Mouse (Mus musculus): Measurements from ENCODE around the gene C1qbp.
A peak's percentile ranks its signal among the peaks of the same experiment; 100 is the strongest.

Gene C1qbp

GRCm38 (mm10) chr11:70973947-70974346, 8.9 kb downstream of the C1qbp start:
- DNase-seq (ENCODE audit: low spot score): no peak

GRCm38 (mm10) chr11:70972586-70972985, 10.2 kb downstream of the C1qbp start:
- DNase-seq (ENCODE audit: low spot score): no peak

DNA sequence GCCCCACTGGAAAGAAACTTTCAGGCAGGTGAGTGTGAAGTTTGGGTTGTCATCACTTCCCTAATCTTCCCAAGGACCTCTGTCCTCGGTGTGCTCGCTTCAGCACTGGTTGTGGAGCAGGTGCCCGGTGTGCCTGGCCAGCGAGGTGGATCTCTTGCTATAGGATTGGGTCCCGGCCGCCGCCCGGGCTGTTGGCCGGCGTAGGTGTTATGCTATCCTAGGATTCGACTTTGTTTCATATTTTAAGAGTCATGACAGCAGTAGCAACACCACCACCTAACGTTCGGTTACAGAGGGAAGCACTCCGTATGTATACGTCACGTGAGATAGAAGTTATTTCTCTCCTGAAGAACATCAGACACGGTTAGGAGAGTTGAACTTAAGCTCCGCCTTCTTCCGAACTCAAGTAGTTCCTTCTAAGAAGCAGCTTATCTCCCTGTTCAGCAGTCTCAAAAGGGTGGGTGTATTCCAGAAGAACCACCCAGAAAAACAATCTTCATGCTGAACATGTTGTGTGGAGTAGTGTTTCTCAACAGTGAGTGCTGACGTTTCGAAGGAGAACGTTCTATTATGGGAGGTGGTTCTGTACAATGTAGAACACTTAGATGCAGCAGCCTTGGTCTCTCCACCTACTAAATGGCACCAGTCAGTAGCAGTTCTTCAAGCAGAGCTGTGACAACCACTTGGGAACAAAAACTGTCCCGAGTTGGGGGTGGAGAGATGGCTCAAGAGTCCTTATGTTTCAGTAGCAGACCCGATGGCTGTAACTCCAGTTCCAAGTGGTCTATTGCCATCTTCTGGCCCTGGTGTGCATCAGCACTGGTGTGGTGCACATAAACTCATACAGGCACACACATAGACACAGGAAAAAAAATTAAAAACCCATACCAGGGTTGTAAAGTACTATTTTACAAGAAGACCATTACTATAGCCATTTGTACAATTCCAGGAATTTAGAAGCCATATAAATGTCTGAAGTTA, 12.0 kb downstream of the C1qbp start:
- DNase-seq (ENCODE audit: low spot score): no peak

- DNase-seq (ENCODE audit: low spot score): peak; percentile 92
Measured at GRCm38 (mm10) chr11:70969821-70970559, 12.8 kb downstream of the C1qbp start, which contains the start of the genes Nup88 and Rpain. Nup88 (minus strand) TSS chr11:70969973. Rpain (plus strand) TSS chr11:70970213.

DNA sequence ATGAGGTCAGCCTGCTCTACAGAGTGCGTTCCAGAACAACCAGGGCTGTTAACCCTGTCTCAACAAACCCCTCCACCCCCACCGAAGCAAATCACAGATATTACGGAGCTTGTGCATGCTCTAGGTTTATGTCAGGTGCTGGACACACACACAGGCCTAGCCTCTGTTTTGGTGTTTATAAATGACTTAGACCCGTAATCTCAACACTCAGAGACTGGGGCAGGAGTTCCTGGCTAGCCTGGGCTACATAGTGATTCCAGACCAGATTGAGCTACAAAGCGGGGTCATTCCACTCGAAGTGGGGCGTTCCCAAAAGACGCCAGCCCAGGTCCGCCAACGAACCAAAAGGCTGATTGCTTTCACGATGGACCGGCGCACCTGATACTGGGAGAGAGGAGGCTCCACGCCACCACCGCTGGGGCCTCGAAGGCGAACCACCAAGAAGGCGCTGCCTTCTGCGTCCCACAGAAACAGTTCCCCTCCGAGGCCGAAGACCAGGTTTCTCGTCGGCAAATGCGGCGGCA, 13.5 kb downstream of the C1qbp start:
- peak; percentile 33 for DNase-seq (ENCODE audit: low spot score)

DNA sequence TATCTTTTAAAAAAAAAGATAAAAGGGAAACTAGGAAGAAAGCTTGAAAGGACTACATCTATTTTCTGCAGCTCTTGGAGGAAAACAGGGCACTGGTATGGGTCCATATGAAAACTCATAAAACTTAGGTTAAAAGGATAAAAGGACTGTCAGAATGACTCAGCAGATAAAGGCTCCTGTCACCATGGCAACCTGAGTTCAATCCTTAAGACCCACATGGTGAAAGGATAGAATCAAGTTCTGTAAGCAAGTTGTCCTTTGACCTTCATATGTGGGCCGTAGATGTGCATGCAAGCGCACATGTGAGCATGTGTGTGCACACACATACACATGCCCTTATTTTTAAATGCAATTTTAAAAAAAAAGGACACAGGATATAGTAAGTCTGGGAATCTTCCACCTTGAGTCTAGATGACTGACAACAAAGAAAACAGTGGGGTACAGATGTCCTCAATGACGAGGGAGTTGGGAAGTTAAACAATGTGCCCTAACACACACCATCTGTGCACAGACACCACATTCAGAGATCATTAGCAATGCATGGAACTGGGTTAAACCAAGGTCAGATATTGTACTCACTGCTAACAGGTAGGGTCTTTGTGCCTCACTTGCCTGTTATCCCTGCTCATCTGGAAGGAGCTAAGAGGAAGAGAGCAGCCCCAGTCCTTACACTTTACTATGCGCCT, 18.5 kb downstream of the C1qbp start:
- no peak for DNase-seq (ENCODE audit: low spot score)

GRCm38 (mm10) chr11:70960786-70961554, 21.9 kb downstream of the C1qbp start:
- no peak for DNase-seq (ENCODE audit: low spot score)

DNA sequence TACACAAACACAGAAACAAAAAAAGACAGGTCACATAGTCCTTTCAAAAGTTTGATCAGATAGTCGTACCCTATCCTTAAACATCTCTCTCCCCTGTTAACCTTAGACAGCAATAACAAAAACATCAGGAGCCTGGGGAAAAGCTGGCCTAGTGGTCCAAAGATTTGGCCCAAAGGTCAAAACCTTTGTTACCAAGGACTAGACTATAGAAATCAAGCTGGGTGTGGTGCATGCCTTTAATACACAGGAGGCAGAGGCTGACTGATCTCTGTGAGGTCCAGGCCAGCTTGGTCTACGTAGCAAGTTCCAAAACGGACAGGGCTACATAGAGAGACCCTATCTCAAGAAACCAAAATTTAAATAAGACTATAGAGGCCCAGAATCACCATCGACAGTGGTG, 28.1 kb downstream of the C1qbp start:
- no peak for DNase-seq (ENCODE audit: low spot score)

- no peak for DNase-seq (ENCODE audit: low spot score)
Measured at GRCm38 (mm10) chr11:70944935-70945817, 37.6 kb downstream of the C1qbp start.

DNA sequence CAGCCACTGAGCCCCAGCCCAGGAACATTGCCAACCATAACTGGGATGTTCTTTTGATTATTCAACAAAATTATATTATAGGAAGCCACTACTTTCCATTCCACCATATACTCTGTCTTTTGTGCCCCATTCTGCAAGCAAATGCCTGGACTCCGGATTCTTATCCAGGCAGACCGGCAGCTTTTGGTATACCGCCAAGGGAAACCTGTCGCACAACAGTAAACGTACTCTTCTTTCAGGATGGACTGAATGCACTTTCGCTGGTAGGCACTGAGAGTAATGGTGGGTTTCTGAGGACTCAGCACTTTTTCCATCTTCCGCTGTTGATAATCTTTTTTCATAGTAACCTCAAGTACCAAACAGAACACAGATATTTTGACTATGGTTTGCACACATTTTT, 39.2 kb downstream of the C1qbp start:
- DNase-seq (ENCODE audit: low spot score): no peak

- no peak for DNase-seq (ENCODE audit: low spot score)
Measured at GRCm38 (mm10) chr11:70942596-70942995, 40.2 kb downstream of the C1qbp start.

DNA sequence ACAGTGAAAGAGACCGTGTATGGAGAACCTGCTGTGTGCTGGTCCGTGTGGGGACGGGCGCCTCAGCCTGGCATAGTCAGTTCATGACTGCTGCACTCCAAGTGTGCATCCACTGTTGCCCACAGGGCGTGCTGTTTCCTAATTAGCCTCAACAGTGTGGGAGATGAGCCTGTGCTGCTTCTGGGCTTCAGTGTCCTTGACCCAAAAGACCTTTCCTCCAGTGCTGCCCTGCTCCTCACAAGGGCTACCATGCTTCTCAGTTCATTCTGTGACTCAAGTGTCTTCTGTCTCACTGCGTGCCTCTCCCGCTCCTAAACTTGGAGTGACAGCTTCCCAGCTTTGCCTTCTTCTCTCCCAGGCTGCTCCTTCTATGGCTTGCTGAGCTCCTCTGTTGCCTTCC, 47.5 kb downstream of the C1qbp start:
- DNase-seq (ENCODE audit: low spot score): no peak

DNA sequence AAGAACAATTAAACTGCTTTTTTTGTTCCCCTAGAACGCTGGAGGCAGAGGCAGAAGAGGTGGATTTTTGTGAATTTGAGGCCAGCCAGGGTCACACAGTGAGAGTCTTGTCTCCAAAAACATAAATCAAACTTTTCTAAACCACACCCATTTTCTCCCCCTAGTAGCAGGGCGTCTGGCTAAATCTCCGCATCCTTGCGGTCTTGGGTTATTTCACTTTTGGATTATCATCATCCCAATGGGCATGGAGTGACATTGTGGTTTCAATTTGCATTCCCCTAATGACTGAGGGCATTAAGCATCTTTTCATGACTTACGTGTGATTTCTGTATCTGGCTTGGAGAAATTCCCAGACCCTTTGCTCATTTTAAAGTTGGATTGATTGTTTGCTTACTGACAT, 51.4 kb downstream of the C1qbp start:
- no peak for DNase-seq (ENCODE audit: low spot score)
